24 mouse cellular contexts compared by ENCODE assay signal in genomic region chr15:93368558-93368957, GRCm38 (mm10). TPM values are rescaled to one million over a fixed set of nuclear protein-coding genes. Genes with fewer than 3 reads are reported as not detected.
A peak's percentile ranks its signal among the peaks of the same experiment; 100 is the strongest.
DNase-seq lines count a peak whose midpoint lies in the region; ATAC-seq and TF ChIP-seq lines count a peak whose summit lies in the region.
"Had no signal": no experiment of that assay in that cellular context is flagged by ENCODE, and none has a peak within 500 bp of the region (broad histone marks: within the 10 kb centered on the region; RNA-seq: fewer than 3 reads in every experiment).

No protein-coding gene starts in this region.

- no peaks in the 10 kb centered on the region for H3K4me1 ChIP-seq in heart, embryonic 12.5 days (replicated peaks)
- no peaks in the 10 kb centered on the region for H3K4me1 ChIP-seq in lung, embryonic 15.5 days
- H3K4me1 ChIP-seq in lung, adult 2 months (ENCODE audit: control insufficient read depth, insufficient read depth, low read length), result no peaks in the 10 kb centered on the region
- H3K4me1 ChIP-seq: embryonic facial prominence, embryonic 12.5 days; forebrain, embryonic 12.5 days; hindbrain, embryonic 12.5 days; neural tube, embryonic 12.5 days had no signal

- H3K27ac ChIP-seq in heart, embryonic 12.5 days (ENCODE audit: poor library complexity, severe bottlenecking), result no peak overlapping the region
- no peak overlapping the region for H3K27ac ChIP-seq in lung, embryonic 15.5 days
- H3K27ac ChIP-seq: embryonic facial prominence, embryonic 12.5 days; forebrain, embryonic 12.5 days; hindbrain, embryonic 12.5 days; limb, embryonic 13.5 days; liver, embryonic 12.5 days; neural tube, embryonic 12.5 days had no signal

- H3K27me3 ChIP-seq in heart, embryonic 12.5 days (replicated peaks), result no peaks in the 10 kb centered on the region
- H3K27me3 ChIP-seq in lung, embryonic 15.5 days, result no peaks in the 10 kb centered on the region
- H3K27me3 ChIP-seq: embryonic facial prominence, embryonic 12.5 days; forebrain, embryonic 12.5 days; hindbrain, embryonic 12.5 days; limb, embryonic 13.5 days; neural tube, embryonic 12.5 days had no signal

- intact Hi-C loops in heart, postnatal 36 days (cut with DNase I), result no loop called here

- ATAC-seq in heart, embryonic 12.5 days (ENCODE audit: insufficient number of reproducible peaks, low FRiP score), result no peak
- ATAC-seq in lung, embryonic 15.5 days (ENCODE audit: borderline replicate concordance, extremely low read depth, low FRiP score, low TSS enrichment), result peak; percentile 73; the same call in 1 of the 2 replicates
- no peak for ATAC-seq in erythroblast, adult 5-6 weeks (replicated peaks; ENCODE audit: low FRiP score, poor library complexity, severe bottlenecking)
- ATAC-seq: intestine, postnatal 0 days; liver, embryonic 12.5 days had no signal

- DNase-seq in heart, postnatal 36 days, result no peak
- DNase-seq in lung, adult 2 months, result no peak
- peak; percentile 7 for DNase-seq in kidney, adult 9 months
- peak; percentile 21 for DNase-seq in kidney, postnatal 14 days
- DNase-seq in ovary, postnatal 36 days (ENCODE audit: low spot score), result no peak
- DNase-seq: cerebellum, adult 11 months; cerebellum, postnatal 14 days; gastrocnemius, postnatal 25 days; heart, adult 18-20 months; midbrain, embryonic 14.5 days; retina, postnatal 1 day; right cerebral cortex, postnatal 25 days; thymus, postnatal 25 days had no signal

- H3K4me2 ChIP-seq in heart, embryonic 12.5 days, result peak overlapping the region; percentile 17; the same call in 1 of the 2 replicates
- 0 out of 2 replicates have a peak overlapping the region, but pooled peaks have one; percentile 1 for H3K4me2 ChIP-seq in lung, embryonic 15.5 days
- H3K4me2 ChIP-seq: embryonic facial prominence, embryonic 12.5 days; forebrain, embryonic 12.5 days; hindbrain, embryonic 12.5 days; limb, embryonic 13.5 days; liver, embryonic 12.5 days; neural tube, embryonic 12.5 days had no signal

- no peak for TF ChIP-seq POLR2A in lung, adult 2 months (IDR thresholded peaks at IDR 0.05; ENCODE audit: borderline replicate concordance, extremely low read depth, low read depth, low read length)

- no peaks in the 10 kb centered on the region for H3K9me3 ChIP-seq in heart, embryonic 12.5 days (replicated peaks)
- H3K9me3 ChIP-seq in lung, embryonic 15.5 days, result no peaks in the 10 kb centered on the region
- H3K9me3 ChIP-seq: embryonic facial prominence, embryonic 12.5 days; forebrain, embryonic 12.5 days; hindbrain, embryonic 12.5 days; limb, embryonic 13.5 days; liver, embryonic 12.5 days; neural tube, embryonic 12.5 days had no signal

- H3K9ac ChIP-seq in heart, embryonic 12.5 days, result no peak overlapping the region
- H3K9ac ChIP-seq in lung, embryonic 15.5 days, result no peak overlapping the region
- H3K9ac ChIP-seq: embryonic facial prominence, embryonic 12.5 days; forebrain, embryonic 12.5 days; hindbrain, embryonic 12.5 days; limb, embryonic 13.5 days; liver, embryonic 12.5 days; neural tube, embryonic 12.5 days had no signal

- H3K4me3 ChIP-seq in heart, embryonic 12.5 days, result no peak overlapping the region
- no peak overlapping the region for H3K4me3 ChIP-seq in lung, embryonic 15.5 days
- H3K4me3 ChIP-seq in lung, adult 2 months (replicated peaks; ENCODE audit: extremely low read depth, low read depth, low read length), result no peak overlapping the region
- H3K4me3 ChIP-seq: embryonic facial prominence, embryonic 12.5 days; erythroblast, embryonic 14.5 days; forebrain, embryonic 12.5 days; hindbrain, embryonic 12.5 days; limb, embryonic 13.5 days; liver, embryonic 12.5 days; neural tube, embryonic 12.5 days had no signal

- no peak for TF ChIP-seq CTCF in lung, adult 2 months (IDR thresholded peaks at IDR 0.05; ENCODE audit: insufficient read depth, low read length)

- H3K36me3 ChIP-seq in heart, embryonic 12.5 days, result no peaks in the 10 kb centered on the region
- no peaks in the 10 kb centered on the region for H3K36me3 ChIP-seq in lung, embryonic 15.5 days
- H3K36me3 ChIP-seq: embryonic facial prominence, embryonic 12.5 days; forebrain, embryonic 12.5 days; hindbrain, embryonic 12.5 days; limb, embryonic 13.5 days; liver, embryonic 12.5 days; neural tube, embryonic 12.5 days had no signal

- 63% methylated on average over 9 of the region's 9 CpGs for WGBS in heart, embryonic 12.5 days
- 29% methylated on average over 9 of the region's 9 CpGs for WGBS in lung, embryonic 15.5 days
- WGBS in lung, adult 2 months, result 40% methylated on average over 9 of the region's 9 CpGs

RNA-seq across cellular contexts. Expression of gene Zcrb1, which starts 29.6 kb away (rescaled TPM):
- 124 and 135 TPM in 2 replicates for polyA plus RNA-seq in heart, embryonic 12.5 days (2016; fragmentation: Nextera tagmentation; extraction: Ambion mirVana)
- total RNA-seq in heart, postnatal 36 days (2021), result 100 to 1,000 TPM in 1 of 2 experiments, 10 to 100 TPM in 1; 92.2 to 100 TPM
- 117 and 121 TPM in 2 replicates for polyA plus RNA-seq in lung, embryonic 15.5 days (2015; fragmentation: Nextera tagmentation; extraction: Ambion mirVana)
- polyA plus RNA-seq in lung, adult 2 months (2012; rRNA removed), result 30.4 and 31.6 TPM in 2 replicates
- total RNA-seq in erythroblast, adult 5-6 weeks (2015; ENCODE audit: low replicate concordance), result 50.6 and 51.7 TPM in 2 replicates
- total RNA-seq in erythroblast, adult 5-6 weeks (2017; ENCODE audit: low replicate concordance), result 31.6 and 59.4 TPM in 2 replicates

RNA-seq across cellular contexts. Expression of gene Pphln1, which starts 29.6 kb away (rescaled TPM):
- polyA plus RNA-seq in heart, embryonic 12.5 days (2016; fragmentation: Nextera tagmentation; extraction: Ambion mirVana), result 52.1 TPM in 2 replicates
- total RNA-seq in heart, postnatal 36 days (2021), result 10 to 100 TPM; 19.8 to 20.7 TPM
- 46.4 and 50.4 TPM in 2 replicates for polyA plus RNA-seq in lung, embryonic 15.5 days (2015; fragmentation: Nextera tagmentation; extraction: Ambion mirVana)
- polyA plus RNA-seq in lung, adult 2 months (2012; rRNA removed), result 12.6 and 21.5 TPM in 2 replicates
- total RNA-seq in erythroblast, adult 5-6 weeks (2015; ENCODE audit: low replicate concordance), result 14.4 and 15.7 TPM in 2 replicates
- total RNA-seq in erythroblast, adult 5-6 weeks (2017; ENCODE audit: low replicate concordance), result 9.2 and 9.3 TPM in 2 replicates

RNA-seq across cellular contexts. Expression of gene Yaf2, which starts 31.8 kb away (rescaled TPM):
- 105 and 106 TPM in 2 replicates for polyA plus RNA-seq in heart, embryonic 12.5 days (2016; fragmentation: Nextera tagmentation; extraction: Ambion mirVana)
- 10 to 100 TPM; 22.0 to 22.1 TPM for total RNA-seq in heart, postnatal 36 days (2021)
- polyA plus RNA-seq in lung, embryonic 15.5 days (2015; fragmentation: Nextera tagmentation; extraction: Ambion mirVana), result 88.7 and 89.9 TPM in 2 replicates
- polyA plus RNA-seq in lung, adult 2 months (2012; rRNA removed), result 25.6 and 27.3 TPM in 2 replicates
- total RNA-seq in erythroblast, adult 5-6 weeks (2015; ENCODE audit: low replicate concordance), result 22.2 and 27.3 TPM in 2 replicates
- total RNA-seq in erythroblast, adult 5-6 weeks (2017; ENCODE audit: low replicate concordance), result 7.4 and 11.7 TPM in 2 replicates

Comparison
In these comparisons a context has a peak if more than half of its experiments do, and no peak if none do; other contexts are left out.
1. DNase-seq: peak in kidney, adult 9 months (single experiment) and kidney, postnatal 14 days (single experiment); none in heart, postnatal 36 days (0 of 2), lung, adult 2 months (single experiment) and ovary, postnatal 36 days (single experiment).